Mouse (Mus musculus): ENCODE data around the gene Apoc2.
A peak's percentile ranks its signal among the peaks of the same experiment; 100 is the strongest.

Gene Apoc2

DNA sequence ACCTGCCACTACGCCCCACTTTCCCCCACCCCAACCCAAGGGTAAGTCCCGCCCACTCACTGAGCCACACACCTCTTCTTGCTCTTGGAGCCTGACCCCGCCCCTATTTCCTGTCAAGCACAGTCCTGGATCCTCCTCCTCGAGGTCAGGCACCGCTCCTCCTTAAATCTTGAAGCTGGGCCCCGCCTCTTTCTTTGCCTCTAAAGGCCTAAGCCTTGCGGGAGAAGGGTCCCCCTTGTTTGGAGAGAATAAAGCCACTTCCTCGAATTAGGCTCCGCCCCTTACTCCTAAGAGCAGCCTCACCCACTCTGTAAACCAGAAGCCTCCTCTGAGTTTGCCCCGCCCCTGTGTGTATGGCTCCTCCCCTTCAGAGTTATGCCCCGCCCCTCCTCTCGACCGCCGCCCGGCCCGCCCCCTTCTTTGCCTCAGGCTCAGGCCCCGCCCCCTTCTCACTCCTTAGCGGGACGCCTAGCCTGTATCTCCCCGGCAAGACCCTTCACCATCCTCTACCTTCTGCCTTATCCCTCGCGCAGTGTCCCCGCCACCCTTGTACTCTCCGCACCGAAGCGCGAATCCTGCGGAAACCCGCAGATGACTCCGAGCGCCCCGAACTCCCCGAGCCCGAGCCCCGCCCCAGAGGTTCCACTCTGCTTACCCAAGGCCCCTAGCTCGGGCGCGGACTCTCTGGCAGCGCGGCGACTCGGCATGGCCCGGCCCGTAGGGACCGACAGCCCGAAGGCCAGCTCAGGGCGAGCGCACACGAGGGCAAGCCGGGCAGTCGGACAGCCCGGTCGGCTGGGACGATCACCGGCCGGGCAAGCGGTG is 49.0 kb downstream of the Apoc2 start:
- peak; percentile 98 for DNase-seq (ENCODE audit: low read depth, low spot score)

DNA sequence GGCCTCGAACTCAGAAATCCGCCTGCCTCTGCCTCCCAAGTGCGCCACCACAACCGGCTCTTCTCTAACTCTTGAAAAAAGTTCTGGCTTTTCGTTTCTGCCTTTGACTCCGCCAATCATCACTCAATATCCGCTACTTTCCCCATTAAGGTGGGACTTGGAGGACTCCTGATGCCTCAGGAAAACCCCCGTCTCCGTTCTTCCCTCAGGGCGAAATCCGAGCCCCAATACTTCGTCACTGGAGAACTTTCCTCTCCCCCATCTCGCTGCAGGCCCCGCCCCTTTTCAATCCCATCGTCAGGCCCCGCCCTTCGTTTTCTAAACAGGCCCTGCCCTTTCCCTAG is 49.6 kb downstream of the Apoc2 start:
- DNase-seq (ENCODE audit: low read depth, low spot score), result no peak

DNA sequence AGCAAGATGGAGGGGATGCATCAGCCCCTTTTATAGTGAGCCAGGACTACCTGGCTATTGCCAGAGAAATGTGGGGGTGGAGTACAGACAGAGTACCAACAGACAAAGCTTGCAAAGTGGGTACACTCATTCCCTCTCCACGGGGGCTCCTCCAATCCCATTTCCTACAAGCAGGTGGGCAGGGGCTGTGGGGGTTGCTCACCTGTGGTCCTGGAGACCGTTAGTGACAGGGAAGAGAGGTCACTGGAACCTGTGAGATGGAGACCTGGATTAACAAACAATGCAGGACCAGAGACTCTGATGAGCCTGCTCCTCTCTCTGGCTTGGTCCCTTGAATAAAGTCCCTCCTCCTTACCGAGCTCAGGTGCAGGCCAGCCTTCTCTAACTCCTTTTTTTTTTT is 50.0 kb downstream of the Apoc2 start:
- DNase-seq (ENCODE audit: low read depth, low spot score), result no peak

DNA sequence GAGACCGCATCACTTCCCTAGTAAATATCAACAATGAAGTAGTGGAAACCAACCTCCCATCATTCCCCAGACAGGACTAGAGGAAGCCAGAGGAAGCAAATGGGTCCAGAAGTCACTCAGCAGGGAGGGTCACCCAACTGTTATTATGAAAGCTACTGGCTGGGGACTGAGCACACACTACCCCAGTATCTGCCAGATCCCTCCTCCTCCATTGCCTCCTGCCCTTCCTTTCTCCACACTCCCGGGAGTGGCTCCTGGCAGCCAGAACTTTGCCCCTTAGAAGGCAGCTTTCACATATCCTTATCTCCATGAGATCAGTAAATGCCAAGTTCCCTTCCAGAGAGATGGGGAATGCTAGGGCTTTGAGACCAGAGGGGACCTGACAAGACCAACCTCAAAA is 54.3 kb downstream of the Apoc2 start:
- no peak for DNase-seq (ENCODE audit: low read depth, low spot score)

DNA sequence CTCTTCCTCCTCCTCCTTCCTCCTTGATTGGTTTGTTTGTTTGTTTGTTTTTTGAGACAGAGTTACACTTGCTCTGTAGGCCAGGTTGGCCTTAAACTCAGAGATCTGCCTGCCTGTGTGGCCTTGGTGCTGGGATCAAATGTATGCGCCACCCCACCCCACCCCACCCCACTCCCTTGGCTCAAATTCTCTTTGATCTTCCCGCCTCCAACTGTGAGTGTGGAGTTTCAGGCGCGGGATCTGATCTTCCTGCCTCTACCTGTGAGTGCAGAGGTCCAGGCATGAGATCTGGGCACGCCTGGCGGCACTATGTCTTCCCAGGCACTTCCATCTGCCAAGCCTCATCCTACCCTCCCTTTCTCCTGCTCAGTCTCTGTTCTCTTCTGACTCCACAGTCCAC is 55.5 kb downstream of the Apoc2 start:
- no peak for DNase-seq (ENCODE audit: low read depth, low spot score)

Data from skeletal muscle tissue, adult 2 months (tissue).